Mouse (Mus musculus) limb, embryonic 13.5 days (tissue): ENCODE data around the gene Lpin3. TPM values are rescaled to one million over a fixed set of nuclear protein-coding genes. Genes with fewer than 3 reads are reported as not detected.

Source experiments
- ATAC-seq: fragments of 200-750 bp; cut with Nextera tagmentation; 2 replicates; pipeline ENCODE4 v1.8.0; 2017; ENCODE audit warnings: low read depth, moderate number of reproducible peaks, moderate TSS enrichment; ENCODE audit not compliant: low FRiP score
- H3K27ac ChIP-seq: fragments of 300-500 bp; sonication (generic); 2 replicates; pipeline ENCODE4 v1.5.1; 2015; ENCODE audit warnings: inconsistent platforms, mild to moderate bottlenecking, moderate library complexity
- H3K27me3 ChIP-seq: fragments of 300-500 bp; sonication (generic); 2 replicates; pipeline ENCODE4 v1.6.1; 2015; ENCODE audit warnings: mild to moderate bottlenecking, inconsistent platforms
- H3K36me3 ChIP-seq: fragments of 300-500 bp; sonication (generic); 2 replicates; pipeline ENCODE4 v1.6.1; 2015; ENCODE audit warnings: inconsistent platforms, mild to moderate bottlenecking, moderate library complexity
- H3K4me1 ChIP-seq: fragments of 300-500 bp; sonication (generic); 2 replicates; pipeline ENCODE4 v1.6.1; 2015; ENCODE audit warnings: inconsistent platforms
- H3K4me2 ChIP-seq: fragments of 300-500 bp; sonication (generic); replicated peaks from 2 replicates; pipeline ENCODE4 v1.6.1; 2015; ENCODE audit warnings: inconsistent platforms, mild to moderate bottlenecking, moderate library complexity
- H3K4me3 ChIP-seq: fragments of 300-500 bp; sonication (generic); 2 replicates; pipeline ENCODE4 v1.5.1; 2015; ENCODE audit warnings: moderate library complexity, mild to moderate bottlenecking, inconsistent platforms
- H3K9ac ChIP-seq: fragments of 300-500 bp; sonication (generic); 2 replicates; pipeline ENCODE4 v1.6.1; 2015; ENCODE audit warnings: mild to moderate bottlenecking, inconsistent platforms
- H3K9me3 ChIP-seq: fragments of 300-500 bp; sonication (generic); 2 replicates; pipeline ENCODE4 v1.6.1; 2016; ENCODE audit warnings: inconsistent platforms
- WGBS: fragments of 180-500 bp; shearing (Covaris S2); methylation state at CpG from one replicate; pipeline ENCODE4 v1.1.7; 2015; 5-methylcytosine and 5-hydroxymethylcytosine counted together
- polyA plus RNA-seq: library from polyadenylated mRNA; unstranded; fragments of >200 nt; fragmentation: Nextera tagmentation; extraction: Ambion mirVana; gene quantifications from 2 replicates; pipeline ENCODE4 v1.2.1, GENCODE M21; 2015

The Lpin3 gene
- polyA plus RNA-seq, 1 experiment from 2014 or later = 2.4 TPM

DNA sequence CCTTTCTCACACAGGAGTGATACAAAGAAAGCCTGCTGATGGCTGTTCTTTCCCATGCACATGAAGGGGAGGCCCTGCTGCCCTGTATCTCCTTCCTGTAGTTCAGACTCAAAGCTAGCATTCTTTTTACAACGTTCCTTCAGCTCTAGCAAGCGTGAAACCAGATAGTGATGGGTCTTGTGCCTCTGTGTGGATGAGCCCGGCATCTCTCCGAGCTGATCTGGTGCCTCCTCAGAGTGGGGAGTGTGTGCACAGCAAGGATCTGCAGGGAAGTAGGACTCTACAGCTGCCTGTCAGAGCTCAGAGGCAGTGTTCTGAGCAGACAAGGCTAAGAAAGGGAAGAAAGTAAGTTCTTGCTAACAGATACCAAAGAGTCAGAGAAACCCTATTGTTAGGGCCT lies 71.1 kb downstream of the Lpin3 start:
- Histone ChIP-seq H3K27me3 (no peaks in the 10 kb centered on the region), H3K4me3 (no peak overlapping the region), H3K27ac (no peak overlapping the region), H3K9me3 (no peaks in the 10 kb centered on the region), H3K4me1 (peaks cover 24% of the 10 kb centered on the region), H3K36me3 (peaks cover 95% of the 10 kb centered on the region), H3K4me2 (no peak overlapping the region), H3K9ac (no peak overlapping the region)
- WGBS = 86% methylated on average over 4 of the region's 4 CpGs
- no peak for ATAC-seq

GRCm38 (mm10) chr2:160953131-160953873 lies 72.8 kb downstream of the Lpin3 start:
- WGBS = 66% methylated on average over 7 of the region's 7 CpGs
- Histone ChIP-seq H3K4me2 (0 out of 2 replicates have a peak overlapping the region, but pooled peaks have one; percentile 4), H3K9ac (no peak overlapping the region), H3K27ac (peak overlapping the region; percentile 33), H3K36me3 (peaks cover 95% of the 10 kb centered on the region), H3K4me1 (peaks cover 24% of the 10 kb centered on the region), H3K9me3 (no peaks in the 10 kb centered on the region), H3K4me3 (no peak overlapping the region), H3K27me3 (no peaks in the 10 kb centered on the region)
- ATAC-seq = no peak; the same call in 1 of the 2 replicates

DNA sequence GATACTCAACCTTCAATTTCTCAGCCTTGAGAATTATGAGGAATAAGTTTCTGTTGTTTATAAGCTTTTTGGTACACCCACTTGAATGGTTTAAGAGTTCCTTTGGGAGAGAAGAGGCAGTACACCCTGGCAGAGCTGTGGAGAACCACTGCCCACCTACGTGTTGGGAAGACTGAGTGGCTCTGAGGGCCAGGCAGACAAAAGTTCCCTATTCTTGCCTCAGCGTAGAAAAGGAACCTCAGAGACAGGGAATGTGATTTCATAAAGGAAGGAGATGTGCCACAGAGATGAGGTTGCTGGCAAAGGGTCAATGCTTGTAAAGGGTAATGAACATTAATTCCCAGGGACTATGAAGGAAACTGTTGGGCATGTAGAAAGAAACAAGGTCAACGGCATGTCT lies 74.1 kb downstream of the Lpin3 start:
- peaks cover 93% of the 10 kb centered on the region for H3K36me3 ChIP-seq
- no peak overlapping the region for H3K9ac ChIP-seq
- H3K4me2 ChIP-seq = no peak overlapping the region
- WGBS = 88% methylated on average over 3 of the region's 3 CpGs
- ATAC-seq = no peak
- no peak overlapping the region for H3K4me3 ChIP-seq
- no peaks in the 10 kb centered on the region for H3K27me3 ChIP-seq
- no peaks in the 10 kb centered on the region for H3K9me3 ChIP-seq
- H3K27ac ChIP-seq = no peak overlapping the region
- peaks cover 24% of the 10 kb centered on the region for H3K4me1 ChIP-seq

DNA sequence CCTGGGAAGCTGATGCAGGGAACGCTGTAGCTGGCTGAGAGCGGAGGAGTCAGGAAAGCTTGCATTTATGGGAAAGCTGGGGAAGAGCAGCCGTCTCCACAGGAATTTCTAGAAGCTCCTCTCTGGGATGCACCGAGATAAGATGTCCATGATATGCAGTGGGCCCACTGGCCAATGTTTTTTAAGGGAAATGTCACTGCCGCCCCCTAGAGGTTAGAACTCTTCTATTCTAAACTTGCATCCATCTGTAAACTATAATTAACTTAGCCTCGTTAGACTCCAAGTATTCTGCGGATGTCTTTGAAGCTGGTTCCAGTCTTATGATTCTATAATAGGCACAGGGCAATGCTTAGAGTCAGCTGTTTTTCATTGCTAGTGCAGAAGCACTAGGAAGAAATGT lies 74.9 kb downstream of the Lpin3 start:
- H3K4me3 ChIP-seq = no peak overlapping the region
- no peak for ATAC-seq
- no peak overlapping the region for H3K4me2 ChIP-seq
- H3K9ac ChIP-seq = no peak overlapping the region
- no peaks in the 10 kb centered on the region for H3K9me3 ChIP-seq
- H3K27me3 ChIP-seq = no peaks in the 10 kb centered on the region
- H3K27ac ChIP-seq = no peak overlapping the region
- 58% methylated on average over 7 of the region's 7 CpGs for WGBS
- H3K4me1 ChIP-seq = peaks cover 24% of the 10 kb centered on the region
- peaks cover 93% of the 10 kb centered on the region for H3K36me3 ChIP-seq

Other genes with a start within 250 kb of the Lpin3 start
- gene Top1, start 234.8 kb upstream of the Lpin3 start, polyA plus RNA-seq = 97.3 and 102 TPM in 2 replicates
- 72.3 and 75.7 TPM in 2 replicates for gene Plcg1, start 149.4 kb upstream of the Lpin3 start, polyA plus RNA-seq
- 12.6 and 12.9 TPM in 2 replicates for gene Zhx3, start 7.7 kb upstream of the Lpin3 start, polyA plus RNA-seq
- gene Emilin3, start 31.7 kb downstream of the Lpin3 start, polyA plus RNA-seq = 28.3 and 30.2 TPM in 2 replicates
- 41.6 and 45.4 TPM in 2 replicates for gene Chd6, start 228.4 kb downstream of the Lpin3 start, polyA plus RNA-seq